Mouse (Mus musculus) erythroblast, embryonic 14.5 days (primary cell): ENCODE data around the gene Mgat4e. TPM values are rescaled to one million over a fixed set of nuclear protein-coding genes. Genes with fewer than 3 reads are reported as not detected.
"Not testable (repeated sequence)": the region's sequence is repeated elsewhere in the genome, so short reads cannot be mapped to it uniquely, and the experiment has no call there.

Experiments used
- H3K27me3 ChIP-seq: 2 replicates; pipeline ENCODE4 v1.6.1; 2012; ENCODE audit warnings: inconsistent platforms; ENCODE audit not compliant: control insufficient read depth
- H3K36me3 ChIP-seq: 2 replicates; pipeline ENCODE4 v1.6.1; 2012; ENCODE audit warnings: mild to moderate bottlenecking, inconsistent platforms; ENCODE audit not compliant: control insufficient read depth
- H3K4me1 ChIP-seq: 2 replicates; pipeline ENCODE4 v1.6.1; 2012; ENCODE audit warnings: inconsistent platforms; ENCODE audit not compliant: control insufficient read depth
- H3K4me3 ChIP-seq: replicated peaks from 2 replicates; pipeline ENCODE3; 2012; ENCODE audit warnings: moderate library complexity, mild to moderate bottlenecking, inconsistent platforms
- H3K9me3 ChIP-seq: 2 replicates; pipeline ENCODE4 v1.6.1; 2012; ENCODE audit warnings: low read length, inconsistent platforms, mixed read lengths; ENCODE audit not compliant: control insufficient read depth
- GATA1 ChIP-seq: IDR thresholded peaks from 2 replicates; pipeline ENCODE4 v1.6.1; 2012; ENCODE audit warnings: low read length, inconsistent platforms, mixed read lengths
- TAL1 ChIP-seq: IDR thresholded peaks from 3 replicates; pipeline ENCODE4 v1.6.1; 2012; ENCODE audit warnings: low read length, inconsistent platforms, mixed read lengths
- polyA plus RNA-seq: library from polyadenylated mRNA; stranded (reverse); fragments of >175 nt; gene quantifications from 2 replicates; pipeline ENCODE4 v1.2.3, GENCODE M21; 2012

Mgat4e gene
- polyA plus RNA-seq, 1 experiment, result not detected

- TF ChIP-seq TAL1 (no peak), GATA1 (no peak)
- Histone ChIP-seq H3K4me3 (no peak overlapping the region), H3K9me3 (no peaks in the 10 kb centered on the region), H3K4me1 (peaks cover 28% of the 10 kb centered on the region), H3K36me3 (no peaks in the 10 kb centered on the region), H3K27me3 (peaks cover 18% of the 10 kb centered on the region)
Observed at GRCm38 (mm10) chr1:134518677-134519076, 30.8 kb downstream of the Mgat4e start.

GRCm38 (mm10) chr1:134517841-134518240 lies 31.6 kb downstream of the Mgat4e start:
- H3K4me1 ChIP-seq, result peaks cover 34% of the 10 kb centered on the region

DNA sequence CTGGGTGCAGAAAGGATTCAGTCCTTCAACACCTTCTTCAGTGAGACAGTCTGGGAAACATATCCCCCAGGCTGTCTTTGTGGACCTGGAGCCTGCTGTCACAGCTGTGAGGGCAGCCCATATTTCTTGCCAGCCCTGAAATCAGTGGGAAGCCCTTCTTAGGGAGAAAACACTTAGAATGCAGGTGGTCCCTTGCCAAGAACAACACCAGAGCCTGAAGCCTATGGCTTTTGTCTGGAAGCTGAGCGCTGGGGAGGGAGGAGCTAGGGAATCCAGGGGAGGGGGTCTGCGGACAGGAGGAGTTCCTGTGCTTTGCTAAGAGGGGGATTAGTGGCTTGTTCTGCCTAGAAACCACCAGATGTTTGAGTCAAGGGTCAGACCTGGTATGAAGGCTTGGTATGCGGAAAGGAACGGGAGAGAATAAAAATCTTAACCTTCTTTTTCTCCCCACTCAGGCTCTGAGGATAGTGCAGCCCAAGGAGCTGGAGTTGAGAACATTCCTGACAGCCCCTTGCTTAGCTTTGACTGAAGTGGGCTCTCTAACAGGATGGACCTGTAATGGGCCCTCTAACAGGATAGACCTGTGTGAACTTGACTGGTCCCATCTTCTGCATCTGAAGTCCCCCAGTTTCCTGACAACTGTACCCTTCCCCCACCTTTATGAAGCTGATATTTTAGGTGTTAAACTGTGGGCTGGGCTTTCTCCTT lies 32.8 kb downstream of the Mgat4e start:
- H3K4me1 ChIP-seq, result peaks cover 32% of the 10 kb centered on the region
- H3K27me3 ChIP-seq, result peaks cover 39% of the 10 kb centered on the region
- no peak for TF ChIP-seq TAL1
- TF ChIP-seq GATA1, result no peak
- no peak overlapping the region for H3K4me3 ChIP-seq
- no peaks in the 10 kb centered on the region for H3K9me3 ChIP-seq
- no peaks in the 10 kb centered on the region for H3K36me3 ChIP-seq

More at GRCm38 (mm10) chr1:134517841-134518240, 31.6 kb downstream of the Mgat4e start:
- peaks cover 27% of the 10 kb centered on the region for H3K27me3 ChIP-seq
- H3K36me3 ChIP-seq, H3K9me3 ChIP-seq, H3K4me3 ChIP-seq: not testable (repeated sequence)

- no peaks in the 10 kb centered on the region for H3K9me3 ChIP-seq
- TF ChIP-seq TAL1 (no peak), GATA1 (no peak)
- H3K4me3 ChIP-seq, result no peak overlapping the region
- no peaks in the 10 kb centered on the region for H3K36me3 ChIP-seq
- peaks cover 39% of the 10 kb centered on the region for H3K27me3 ChIP-seq
- peaks cover 27% of the 10 kb centered on the region for H3K4me1 ChIP-seq
Observed at GRCm38 (mm10) chr1:134515891-134516290, 33.6 kb downstream of the Mgat4e start.

DNA sequence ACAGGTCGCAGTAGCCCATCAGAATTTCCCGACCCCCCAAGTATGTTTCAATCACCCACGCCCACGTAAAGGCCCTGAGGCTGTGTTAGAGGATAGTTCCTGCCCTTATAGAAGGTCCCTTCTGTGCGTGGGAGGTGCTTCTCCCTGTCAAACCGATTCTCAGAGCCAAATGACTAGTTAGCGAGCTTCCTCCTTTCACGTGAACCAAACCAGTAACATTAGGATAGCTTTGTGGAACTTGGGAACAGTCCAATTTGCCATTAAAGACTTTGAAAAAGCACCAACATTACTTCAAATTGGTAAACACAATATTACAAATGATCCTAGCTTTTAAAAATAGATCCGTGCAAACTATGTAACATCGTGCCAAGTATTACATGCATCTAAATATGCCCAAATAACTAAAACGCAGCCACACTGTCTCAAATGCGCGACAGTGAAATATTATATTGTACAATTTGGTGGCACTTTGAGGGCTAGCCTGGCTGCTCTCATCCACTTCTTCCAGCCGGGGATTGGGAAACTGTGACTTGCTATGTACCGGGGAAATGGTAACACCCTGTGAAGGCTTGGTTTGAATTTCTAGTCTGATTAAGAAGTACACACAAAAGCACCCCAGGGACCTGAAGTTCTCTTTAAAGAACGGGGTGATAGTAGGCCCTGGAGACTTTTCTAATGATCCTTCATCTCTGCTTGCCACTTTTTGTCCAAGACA lies 35.4 kb downstream of the Mgat4e start:
- H3K36me3 ChIP-seq, result peaks cover 6% of the 10 kb centered on the region
- peaks cover 13% of the 10 kb centered on the region for H3K4me1 ChIP-seq
- no peaks in the 10 kb centered on the region for H3K9me3 ChIP-seq
- peaks cover 39% of the 10 kb centered on the region for H3K27me3 ChIP-seq
- TF ChIP-seq TAL1 (no peak), GATA1 (no peak)
- H3K4me3 ChIP-seq, result peak overlapping the region; percentile 48

DNA sequence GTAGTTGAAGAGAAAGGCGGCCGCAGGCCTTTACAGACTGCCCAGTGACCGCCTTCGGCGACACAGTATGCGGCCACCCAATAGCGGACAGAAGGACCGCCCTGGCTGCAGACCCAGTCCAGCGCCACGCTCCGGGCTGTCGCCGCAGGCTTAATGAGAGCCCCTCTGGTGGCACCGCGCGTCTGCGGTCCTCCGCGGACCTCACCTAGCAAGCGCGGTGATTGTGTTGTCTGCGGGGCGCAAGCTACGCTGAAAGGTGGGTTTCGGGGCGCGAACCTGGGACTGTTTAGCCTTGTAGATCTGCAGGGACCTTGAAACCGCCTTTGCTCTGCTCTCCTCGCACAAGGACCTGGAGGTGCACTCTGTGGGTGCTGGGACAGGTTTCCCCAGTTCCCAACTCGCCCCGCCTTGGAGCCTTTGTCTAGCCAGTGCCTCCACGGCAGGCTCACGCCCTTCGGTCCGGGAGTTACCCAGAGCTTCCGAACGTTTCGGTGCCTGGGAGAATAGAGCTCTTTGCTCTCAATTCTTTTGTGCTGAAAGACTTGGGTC lies 36.1 kb downstream of the Mgat4e start:
- peak overlapping the region; percentile 48 for H3K4me3 ChIP-seq
- peaks cover 9% of the 10 kb centered on the region for H3K4me1 ChIP-seq
- peaks cover 39% of the 10 kb centered on the region for H3K27me3 ChIP-seq

DNA sequence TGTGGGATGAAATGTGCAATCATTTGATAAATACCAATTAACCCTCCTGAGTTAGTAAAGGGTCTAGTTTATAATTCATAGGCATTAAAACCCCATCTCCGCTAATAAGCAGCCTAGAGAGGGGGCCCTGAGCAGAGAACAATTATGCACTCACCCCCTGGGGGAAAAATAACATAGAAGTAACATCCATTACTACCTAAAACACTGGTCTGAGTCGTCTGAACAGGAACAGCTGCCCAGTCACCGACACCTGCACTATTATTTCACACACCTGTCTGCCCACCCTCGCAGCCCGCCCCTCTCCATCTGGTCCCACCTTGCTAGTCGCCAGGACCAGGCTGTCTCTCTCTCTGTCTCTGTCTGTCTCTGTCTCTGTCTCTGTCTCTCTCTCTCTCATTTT lies 36.9 kb downstream of the Mgat4e start:
- H3K4me1 ChIP-seq, result peaks cover 9% of the 10 kb centered on the region

More for the DNA sequence above, 36.1 kb downstream of the Mgat4e start:
- Histone ChIP-seq H3K9me3 (no peaks in the 10 kb centered on the region), H3K36me3 (peaks cover 6% of the 10 kb centered on the region)
- TF ChIP-seq TAL1 (no peak), GATA1 (no peak)

DNA sequence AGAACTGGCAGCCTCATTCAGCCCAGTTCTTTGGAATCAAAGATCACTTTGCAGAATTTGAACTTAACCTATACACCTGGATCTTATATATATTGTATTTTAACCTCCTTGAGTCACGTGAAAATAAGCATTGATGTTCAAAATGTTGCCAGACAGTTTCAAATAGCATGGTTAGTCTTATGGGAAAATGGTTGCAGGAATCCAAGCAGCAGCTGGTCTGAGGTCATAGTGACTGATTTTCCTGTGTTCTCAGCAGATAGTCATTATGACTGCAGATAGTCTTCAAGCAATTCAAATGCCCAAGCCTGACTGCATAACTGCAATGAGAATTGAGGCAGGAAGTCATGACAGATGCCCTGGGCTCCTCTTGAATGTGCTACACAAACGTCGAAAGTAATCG lies 37.3 kb downstream of the Mgat4e start:
- no peaks in the 10 kb centered on the region for H3K9me3 ChIP-seq
- no peak overlapping the region for H3K4me3 ChIP-seq
- peaks cover 19% of the 10 kb centered on the region for H3K36me3 ChIP-seq
- H3K27me3 ChIP-seq, result peaks cover 39% of the 10 kb centered on the region
- peaks cover 9% of the 10 kb centered on the region for H3K4me1 ChIP-seq
- TF ChIP-seq GATA1, result no peak
- no peak for TF ChIP-seq TAL1

More for the DNA sequence above, 36.9 kb downstream of the Mgat4e start:
- H3K36me3 ChIP-seq, result peaks cover 14% of the 10 kb centered on the region
- no peaks in the 10 kb centered on the region for H3K9me3 ChIP-seq
- peaks cover 39% of the 10 kb centered on the region for H3K27me3 ChIP-seq
- TF ChIP-seq TAL1 (no peak), GATA1 (no peak)
- H3K4me3 ChIP-seq, result no peak overlapping the region

GRCm38 (mm10) chr1:134510018-134510417 lies 39.5 kb downstream of the Mgat4e start:
- TF ChIP-seq GATA1 (no peak), TAL1 (no peak)
- H3K27me3 ChIP-seq, result peaks cover 33% of the 10 kb centered on the region
- H3K36me3 ChIP-seq, result peaks cover 39% of the 10 kb centered on the region
- no peak overlapping the region for H3K4me3 ChIP-seq
- H3K4me1 ChIP-seq, result peaks cover 10% of the 10 kb centered on the region
- no peaks in the 10 kb centered on the region for H3K9me3 ChIP-seq
